Mouse (Mus musculus): Measurements from ENCODE around the gene Ppm1l. TPM values are rescaled to one million over a fixed set of nuclear protein-coding genes. Genes with fewer than 3 reads are reported as not detected.

The Ppm1l gene
- polyA plus RNA-seq, 1 experiment = 1.4 TPM

DNA sequence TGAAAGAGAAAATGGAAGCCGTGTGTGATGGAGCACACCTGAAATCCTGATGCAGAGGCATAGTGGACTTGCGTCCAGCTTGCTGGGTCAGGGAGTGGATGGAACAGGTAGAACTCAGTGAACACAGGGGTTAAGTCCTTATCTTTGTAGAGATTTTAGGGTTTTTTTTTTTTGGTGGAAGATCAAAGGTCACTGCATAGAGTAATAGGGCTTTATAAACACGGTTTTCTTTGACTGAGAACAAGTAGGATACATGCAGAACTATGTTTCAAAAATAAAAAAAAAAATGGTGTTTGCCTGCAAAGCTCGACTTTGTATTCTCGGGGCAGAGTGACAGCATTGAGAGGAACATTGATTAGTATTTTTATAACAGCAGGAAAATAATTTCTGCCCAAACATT, 75.6 kb downstream of the Ppm1l start:
- no peaks in the 10 kb centered on the region for H3K4me1 ChIP-seq (ENCODE audit: control insufficient read depth, insufficient read depth, insufficient read length)
- no peak for TF ChIP-seq POLR2A (IDR thresholded peaks at IDR 0.05; ENCODE audit: low read depth, low read length)
- TF ChIP-seq CTCF (IDR thresholded peaks at IDR 0.05; ENCODE audit: extremely low read depth, insufficient read depth, insufficient read length, insufficient replicate concordance) = no peak
- H3K4me3 ChIP-seq (ENCODE audit: extremely low read depth, insufficient read depth, insufficient read length) = no peak overlapping the region
- no peak for DNase-seq (ENCODE audit: low read depth in 1 of 2, low spot score in 2 of 2)
- H3K36me3 ChIP-seq (ENCODE audit: control insufficient read depth, insufficient read depth, low read length) = no peaks in the 10 kb centered on the region
- 87% methylated on average over 5 of the region's 5 CpGs for whole genome bisulfite sequencing
- H3K27ac ChIP-seq (ENCODE audit: insufficient read depth, low read length) = no peak overlapping the region
- H3K27me3 ChIP-seq (ENCODE audit: control insufficient read depth, insufficient read depth, low read length) = no peaks in the 10 kb centered on the region

DNA sequence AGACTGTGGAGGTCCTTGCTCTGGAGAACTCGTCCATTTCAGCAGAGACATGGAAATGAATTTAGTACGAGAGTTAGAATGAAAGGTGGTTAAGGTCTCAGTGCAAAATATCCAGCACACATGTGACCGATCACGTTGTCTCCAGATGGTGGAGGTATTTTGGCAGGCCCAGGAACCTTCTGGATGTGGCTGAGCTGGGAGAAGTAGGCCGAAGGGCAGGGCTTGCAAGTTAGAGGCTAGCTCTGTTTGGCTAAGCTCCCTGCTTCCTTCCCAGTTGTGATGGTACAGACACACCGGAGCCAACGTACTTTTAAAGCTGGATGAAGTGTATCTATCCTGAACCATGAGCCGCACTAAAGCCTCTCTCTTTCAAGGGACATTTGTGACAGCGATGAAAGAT, 76.4 kb downstream of the Ppm1l start:
- Histone ChIP-seq H3K27ac (ENCODE audit: insufficient read depth, low read length) (no peak overlapping the region), H3K4me1 (ENCODE audit: control insufficient read depth, insufficient read depth, insufficient read length) (no peaks in the 10 kb centered on the region), H3K27me3 (ENCODE audit: control insufficient read depth, insufficient read depth, low read length) (no peaks in the 10 kb centered on the region), H3K4me3 (ENCODE audit: extremely low read depth, insufficient read depth, insufficient read length) (no peak overlapping the region), H3K36me3 (ENCODE audit: control insufficient read depth, insufficient read depth, low read length) (no peaks in the 10 kb centered on the region)
- TF ChIP-seq CTCF (IDR thresholded peaks at IDR 0.05; ENCODE audit: extremely low read depth, insufficient read depth, insufficient read length, insufficient replicate concordance) (no peak), POLR2A (IDR thresholded peaks at IDR 0.05; ENCODE audit: low read depth, low read length) (no peak)
- DNase-seq (ENCODE audit: low read depth in 1 of 2, low spot score in 2 of 2) = no peak
- 93% methylated on average over 9 of the region's 9 CpGs for WGBS

DNA sequence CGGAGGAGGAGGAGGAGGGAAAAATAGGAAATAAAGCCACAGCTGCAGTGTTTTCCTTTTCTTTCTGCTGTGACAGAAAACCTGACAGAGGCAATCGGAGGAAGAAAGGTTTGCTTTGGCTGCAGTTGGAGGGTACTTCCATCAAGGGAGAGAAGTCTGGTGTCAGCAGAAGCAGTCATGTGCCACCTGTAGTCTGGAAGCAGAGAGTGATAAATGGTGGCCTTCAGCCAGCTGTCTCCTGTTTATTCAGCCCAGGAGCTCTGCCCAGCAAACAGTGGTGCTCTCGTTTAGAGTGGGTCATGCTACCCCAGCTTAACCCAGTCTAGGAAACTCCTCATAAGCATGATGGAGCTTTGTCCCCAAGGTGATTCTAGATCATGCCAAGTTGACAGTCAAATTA, 77.3 kb downstream of the Ppm1l start:
- Histone ChIP-seq H3K4me1 (ENCODE audit: control insufficient read depth, insufficient read depth, insufficient read length) (no peaks in the 10 kb centered on the region), H3K36me3 (ENCODE audit: control insufficient read depth, insufficient read depth, low read length) (no peaks in the 10 kb centered on the region), H3K4me3 (ENCODE audit: extremely low read depth, insufficient read depth, insufficient read length) (no peak overlapping the region), H3K27ac (ENCODE audit: insufficient read depth, low read length) (no peak overlapping the region), H3K27me3 (ENCODE audit: control insufficient read depth, insufficient read depth, low read length) (no peaks in the 10 kb centered on the region)
- WGBS = 83% methylated on average over 3 of the region's 3 CpGs
- TF ChIP-seq CTCF (IDR thresholded peaks at IDR 0.05; ENCODE audit: extremely low read depth, insufficient read depth, insufficient read length, insufficient replicate concordance) (no peak), POLR2A (IDR thresholded peaks at IDR 0.05; ENCODE audit: low read depth, low read length) (no peak)
- no peak for DNase-seq (ENCODE audit: low read depth in 1 of 2, low spot score in 2 of 2)

DNA sequence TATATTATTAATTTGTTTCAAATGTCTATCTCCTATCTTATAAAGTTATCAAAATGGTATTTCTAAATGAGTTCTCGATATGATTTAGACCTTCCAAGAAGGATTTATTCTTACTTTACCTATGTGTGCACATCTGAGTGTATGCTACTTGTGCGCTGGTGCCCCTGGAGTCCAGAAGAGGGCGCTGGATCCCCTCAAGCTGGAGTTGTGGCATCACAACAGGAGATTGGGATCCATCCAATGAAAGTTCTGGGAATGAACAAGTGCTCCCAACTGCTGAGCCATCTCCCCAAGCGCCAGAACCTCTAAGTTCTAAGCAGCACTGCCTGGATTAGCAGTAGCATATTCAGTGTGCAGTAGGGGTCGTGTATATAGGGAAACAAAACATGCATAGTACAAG, 78.4 kb downstream of the Ppm1l start:
- no peaks in the 10 kb centered on the region for H3K36me3 ChIP-seq (ENCODE audit: control insufficient read depth, insufficient read depth, low read length)
- H3K27ac ChIP-seq (ENCODE audit: insufficient read depth, low read length) = no peak overlapping the region
- no peak overlapping the region for H3K4me3 ChIP-seq (ENCODE audit: extremely low read depth, insufficient read depth, insufficient read length)
- TF ChIP-seq POLR2A (IDR thresholded peaks at IDR 0.05; ENCODE audit: low read depth, low read length) (no peak), CTCF (IDR thresholded peaks at IDR 0.05; ENCODE audit: extremely low read depth, insufficient read depth, insufficient read length, insufficient replicate concordance) (no peak)
- H3K4me1 ChIP-seq (ENCODE audit: control insufficient read depth, insufficient read depth, insufficient read length) = no peaks in the 10 kb centered on the region
- WGBS = 86% methylated on average over 5 of the region's 5 CpGs
- no peaks in the 10 kb centered on the region for H3K27me3 ChIP-seq (ENCODE audit: control insufficient read depth, insufficient read depth, low read length)
- DNase-seq (ENCODE audit: low read depth in 1 of 2, low spot score in 2 of 2) = no peak

DNA sequence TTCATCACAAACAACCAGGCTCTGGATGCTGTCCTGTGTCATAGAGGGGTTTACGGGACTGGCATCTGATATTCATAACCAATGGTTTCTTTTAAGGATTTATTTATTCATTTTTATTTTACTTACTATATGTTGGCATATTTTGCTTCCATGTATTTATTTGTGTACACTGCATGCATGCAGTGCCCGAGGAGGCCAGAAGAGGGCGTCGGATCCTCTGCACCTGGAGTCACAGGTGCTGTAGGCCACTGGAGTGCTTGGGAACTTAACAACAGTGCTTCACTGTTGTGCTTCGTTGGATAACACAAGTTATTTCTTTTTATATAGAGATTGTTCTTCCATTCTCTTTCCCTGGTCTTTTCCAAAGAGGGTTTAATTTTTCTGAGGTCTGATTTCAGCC, 81.1 kb downstream of the Ppm1l start:
- 81% methylated on average over 5 of the region's 5 CpGs for WGBS
- no peak overlapping the region for H3K27ac ChIP-seq (ENCODE audit: insufficient read depth, low read length)
- H3K27me3 ChIP-seq (ENCODE audit: control insufficient read depth, insufficient read depth, low read length) = no peaks in the 10 kb centered on the region
- no peak for TF ChIP-seq CTCF (IDR thresholded peaks at IDR 0.05; ENCODE audit: extremely low read depth, insufficient read depth, insufficient read length, insufficient replicate concordance)
- no peaks in the 10 kb centered on the region for H3K36me3 ChIP-seq (ENCODE audit: control insufficient read depth, insufficient read depth, low read length)
- no peaks in the 10 kb centered on the region for H3K4me1 ChIP-seq (ENCODE audit: control insufficient read depth, insufficient read depth, insufficient read length)
- no peak overlapping the region for H3K4me3 ChIP-seq (ENCODE audit: extremely low read depth, insufficient read depth, insufficient read length)
- no peak for DNase-seq (ENCODE audit: low read depth in 1 of 2, low spot score in 2 of 2)

DNA sequence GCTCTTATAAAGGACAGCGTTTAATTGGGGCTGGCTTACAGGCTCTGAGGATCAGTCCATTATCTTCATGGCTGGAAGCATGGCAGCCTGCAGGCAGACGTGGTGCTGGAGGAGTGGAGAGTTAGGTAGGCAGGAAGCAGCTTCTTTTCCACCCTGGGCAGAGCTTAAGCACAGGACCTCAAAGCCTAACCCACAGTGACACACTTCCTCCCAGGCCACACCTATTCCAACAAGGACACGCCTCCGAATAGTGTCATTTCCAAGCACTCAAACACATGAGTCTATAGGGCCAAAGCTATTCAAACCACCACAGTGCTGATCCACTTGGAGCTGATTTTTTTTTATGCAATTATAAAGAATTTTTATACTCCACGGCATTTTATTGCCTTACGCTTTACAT, 82.7 kb downstream of the Ppm1l start:
- Histone ChIP-seq H3K4me3 (ENCODE audit: extremely low read depth, insufficient read depth, insufficient read length) (no peak overlapping the region), H3K27me3 (ENCODE audit: control insufficient read depth, insufficient read depth, low read length) (no peaks in the 10 kb centered on the region), H3K27ac (ENCODE audit: insufficient read depth, low read length) (no peak overlapping the region), H3K4me1 (ENCODE audit: control insufficient read depth, insufficient read depth, insufficient read length) (no peaks in the 10 kb centered on the region), H3K36me3 (ENCODE audit: control insufficient read depth, insufficient read depth, low read length) (no peaks in the 10 kb centered on the region)
- no peak for TF ChIP-seq POLR2A (IDR thresholded peaks at IDR 0.05; ENCODE audit: low read depth, low read length)
- TF ChIP-seq CTCF (IDR thresholded peaks at IDR 0.05; ENCODE audit: extremely low read depth, insufficient read depth, insufficient read length, insufficient replicate concordance) = no peak
- DNase-seq (ENCODE audit: low read depth in 1 of 2, low spot score in 2 of 2) = no peak
- 84% methylated on average over 6 of the region's 6 CpGs for WGBS

DNA sequence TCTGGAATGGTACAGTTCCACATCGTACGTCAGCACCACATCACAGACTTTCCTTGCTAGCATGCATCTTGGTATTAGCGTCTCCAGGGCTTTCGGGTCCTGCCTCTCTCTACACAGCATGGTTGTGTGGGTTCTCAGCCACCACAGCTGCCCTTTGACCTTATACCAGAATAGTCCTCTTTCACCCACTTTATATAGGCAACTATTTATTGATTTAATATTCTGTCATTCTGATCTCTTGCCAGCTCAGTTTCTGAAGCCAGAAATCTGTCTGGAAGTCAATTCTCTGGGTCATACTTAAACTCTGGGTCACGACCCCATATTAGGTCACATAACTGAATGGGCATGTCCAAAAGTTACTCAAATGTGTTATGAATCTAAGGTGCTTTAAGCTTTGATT, 86.5 kb downstream of the Ppm1l start:
- Histone ChIP-seq H3K4me3 (ENCODE audit: extremely low read depth, insufficient read depth, insufficient read length) (no peak overlapping the region), H3K27me3 (ENCODE audit: control insufficient read depth, insufficient read depth, low read length) (no peaks in the 10 kb centered on the region), H3K27ac (ENCODE audit: insufficient read depth, low read length) (no peak overlapping the region), H3K36me3 (ENCODE audit: control insufficient read depth, insufficient read depth, low read length) (no peaks in the 10 kb centered on the region), H3K4me1 (ENCODE audit: control insufficient read depth, insufficient read depth, insufficient read length) (no peaks in the 10 kb centered on the region)
- no peak for DNase-seq (ENCODE audit: low read depth in 1 of 2, low spot score in 2 of 2)
- WGBS = 92% methylated on average over 5 of the region's 5 CpGs
- TF ChIP-seq POLR2A (IDR thresholded peaks at IDR 0.05; ENCODE audit: low read depth, low read length) (no peak), CTCF (IDR thresholded peaks at IDR 0.05; ENCODE audit: extremely low read depth, insufficient read depth, insufficient read length, insufficient replicate concordance) (no peak)

All from spleen, adult 2 months (tissue).